Mouse (Mus musculus) gastrocnemius, adult 8-10 months (tissue): ENCODE data around the gene Psmd9. TPM values are rescaled to one million over a fixed set of nuclear protein-coding genes. Genes with fewer than 3 reads are reported as not detected.

Experiments
- DNase-seq, 2 experiments: peaks; one replicate each; pipeline ENCODE4 v3.0.0; 2022; ENCODE audit warnings: low spot score in 2 of 2
- total RNA-seq, 4 experiments: library from RNA; stranded (reverse); gene quantifications; 2 replicates each; pipeline ENCODE4 v1.2.4; 2022

The Psmd9 gene
- total RNA-seq, 4 experiments from 2014 or later: 11.4 to 12.8 (median 12.3) TPM

DNA sequence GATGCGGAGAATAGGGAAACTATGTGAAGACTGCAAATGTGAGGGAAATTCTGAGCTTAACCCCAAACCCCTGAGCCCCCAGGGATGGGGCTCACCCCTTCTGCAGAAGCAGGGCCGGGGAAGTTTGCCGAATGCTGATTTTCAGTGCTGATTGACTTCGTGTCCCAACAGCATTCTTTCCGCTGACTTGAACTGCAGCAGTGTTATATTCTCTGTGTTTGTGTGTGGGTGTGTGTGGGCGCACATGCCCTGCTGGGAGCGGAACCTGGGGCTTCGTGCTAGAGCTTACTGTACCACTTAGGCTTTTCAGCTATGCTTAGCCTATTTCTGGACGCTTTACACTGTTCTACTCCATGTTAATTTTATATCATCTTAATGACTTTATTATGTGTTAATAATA, 67.2 kb downstream of the Psmd9 start:
- DNase-seq: no peak

DNA sequence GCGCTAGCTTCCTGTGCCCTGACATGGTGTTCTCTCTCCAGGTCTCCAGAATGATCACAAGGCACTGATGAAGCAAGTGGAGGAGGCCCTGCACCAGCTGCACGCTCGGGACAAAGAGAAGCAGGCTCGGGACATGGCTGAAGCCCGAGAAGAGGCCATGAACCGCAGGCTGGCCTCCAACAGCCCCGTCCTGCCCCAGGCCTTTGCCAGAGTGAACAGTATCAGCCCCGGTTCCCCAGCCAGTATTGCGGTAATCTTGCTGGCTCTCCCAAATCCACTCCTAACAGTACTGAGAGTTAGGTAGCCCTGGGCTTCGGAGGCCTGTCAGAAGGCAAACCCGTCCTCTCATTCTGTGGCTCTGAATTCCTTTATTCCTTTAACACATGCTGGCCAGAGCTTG, 70.3 kb downstream of the Psmd9 start:
- DNase-seq: peak; percentile 52 to 60

DNA sequence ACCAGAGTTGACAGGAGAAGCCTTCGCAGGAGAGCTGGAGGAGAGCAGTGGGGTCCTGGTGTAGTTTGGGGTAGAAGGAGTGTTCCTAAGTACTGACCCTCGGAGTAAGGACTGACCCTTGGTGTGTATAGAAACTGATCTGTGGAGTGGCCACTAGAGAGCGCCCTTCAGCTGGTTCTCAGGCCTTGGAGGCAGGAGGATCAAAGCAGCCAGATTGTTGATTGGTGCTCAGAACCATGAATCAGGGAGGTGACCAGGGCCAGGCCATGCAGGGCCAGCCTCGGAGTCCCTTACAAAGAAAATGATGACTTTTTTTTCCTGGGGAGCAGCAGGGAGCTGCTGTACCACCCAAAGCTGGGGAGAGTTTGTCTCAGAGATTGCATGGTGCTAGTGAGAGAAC, 76.3 kb downstream of the Psmd9 start:
- DNase-seq: no peak

DNA sequence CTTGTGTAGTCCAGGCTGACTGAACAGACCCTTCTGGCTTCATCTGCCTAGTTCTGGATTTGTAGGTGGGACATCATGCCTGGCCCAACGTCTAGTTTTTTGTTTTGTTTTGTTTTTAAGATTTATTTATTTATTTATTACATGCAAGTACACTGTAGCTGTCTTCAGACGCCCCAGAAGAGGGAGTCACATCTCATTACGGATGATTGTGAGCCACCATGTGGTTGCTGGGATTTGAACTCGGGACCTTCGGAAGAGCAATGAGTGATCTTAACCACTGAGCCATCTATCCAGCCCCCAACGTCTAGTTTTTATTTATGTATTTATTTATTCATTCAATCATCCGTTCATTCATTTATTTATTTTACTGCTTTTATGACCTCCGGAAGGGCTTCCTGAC, 82.2 kb downstream of the Psmd9 start:
- no peak for DNase-seq

DNA sequence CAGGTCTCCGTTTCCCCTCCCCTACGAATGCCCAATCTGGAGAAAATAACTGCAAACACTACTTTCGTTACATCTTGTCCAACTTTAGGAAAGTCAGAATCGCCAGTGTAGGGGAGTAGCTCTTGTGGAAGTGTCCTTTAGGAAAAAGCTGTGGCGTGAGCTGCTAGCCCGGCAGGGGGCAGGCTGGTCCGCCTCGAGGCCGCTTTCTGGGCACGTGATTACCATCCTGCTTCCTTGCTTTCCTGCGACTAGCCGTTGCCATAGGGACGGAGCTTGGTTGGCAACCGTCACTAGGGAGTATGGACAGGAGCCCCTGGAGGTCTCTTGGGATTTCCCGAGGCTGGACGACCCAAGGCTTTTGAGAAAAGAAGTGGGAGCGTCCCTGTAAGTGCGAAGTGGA, 82.6 kb downstream of the Psmd9 start, which contains the start of gene Wdr66:
Gene Wdr66 (plus strand): TSS at position 269 of the 400 bp plus-strand sequence.
- peak; percentile 51 to 73 for DNase-seq

DNA sequence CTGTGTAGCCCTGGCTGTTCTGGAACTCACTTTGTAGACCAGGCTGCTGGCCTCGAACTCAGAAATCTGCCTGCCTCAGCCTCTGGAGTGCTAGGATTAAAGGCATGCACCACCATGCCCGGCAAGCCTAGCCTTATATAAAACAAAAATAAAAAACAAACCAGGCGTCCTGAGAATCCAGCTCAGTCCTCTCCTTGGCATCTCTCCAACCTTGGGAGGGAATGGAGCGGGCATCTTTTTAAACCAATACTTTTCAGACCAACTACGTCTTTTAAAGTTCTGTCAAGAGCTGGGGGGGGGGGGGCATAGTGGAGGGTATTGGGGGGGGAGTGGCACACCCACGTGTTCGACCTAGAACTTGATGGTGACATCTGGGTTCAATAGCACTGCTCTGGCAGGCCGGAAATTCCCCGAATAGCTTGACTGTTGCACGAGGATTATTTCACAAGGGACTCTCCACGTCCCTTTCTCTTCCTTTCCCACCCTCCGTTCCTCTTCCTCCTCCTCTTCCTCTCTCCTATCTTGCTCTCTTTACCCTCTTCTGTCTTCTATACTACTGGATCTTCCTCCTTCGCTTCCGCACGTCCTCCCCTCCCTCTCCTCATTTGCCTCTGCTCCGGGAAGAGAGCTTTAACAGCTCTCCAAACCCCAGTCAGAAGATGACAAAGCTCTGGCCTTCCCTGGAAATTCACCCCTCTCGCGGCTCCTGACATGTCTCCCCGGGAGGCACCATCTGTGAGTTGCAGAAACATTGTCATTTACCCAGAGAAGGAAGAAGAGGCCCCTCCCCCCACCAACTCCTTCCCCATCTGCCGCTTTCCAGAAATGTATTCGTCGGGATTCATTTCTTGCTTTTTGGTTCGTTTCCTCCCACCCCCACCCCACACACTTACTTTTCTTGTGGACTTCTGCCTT, 87.9 kb downstream of the Psmd9 start:
- no peak for DNase-seq

DNA sequence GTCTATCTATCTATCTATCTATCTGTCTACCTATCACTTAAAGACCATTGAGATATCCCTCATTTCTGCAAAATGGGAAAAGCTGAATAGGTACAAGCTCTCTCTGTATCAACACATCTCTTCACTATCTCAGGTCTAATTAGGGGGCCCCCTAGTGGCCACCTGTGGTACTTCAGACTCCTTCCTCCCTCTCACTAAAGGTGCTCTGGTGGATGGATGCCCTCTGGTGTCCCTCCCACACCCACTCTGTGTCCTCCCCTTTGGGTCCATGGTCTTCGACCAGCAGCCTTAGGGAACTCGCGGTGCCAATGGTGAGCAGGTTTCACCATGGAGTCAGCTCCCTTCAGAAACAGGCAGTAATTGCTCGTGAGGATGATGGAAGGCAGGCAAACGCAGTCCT, 89.8 kb downstream of the Psmd9 start:
- peak; percentile 17 to 39 for DNase-seq

DNA sequence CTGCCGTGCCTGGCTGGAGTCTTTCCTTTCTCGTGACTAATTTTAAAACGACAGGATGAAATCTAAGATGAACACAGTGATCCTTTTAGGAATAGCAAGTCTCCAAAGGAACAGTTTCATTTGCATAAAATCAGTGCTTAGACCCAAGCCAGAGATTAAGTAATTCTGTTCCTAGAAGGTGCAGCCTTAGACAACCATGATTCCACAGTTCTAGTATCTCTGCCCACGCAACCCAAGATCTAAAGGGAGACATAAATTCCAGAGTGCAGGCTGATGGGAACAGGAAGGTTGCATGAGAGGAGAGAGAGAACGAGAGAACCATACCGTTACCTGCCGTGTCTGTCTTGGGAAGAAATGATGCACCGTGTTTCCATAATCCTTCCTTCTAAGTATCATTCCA, 91.5 kb downstream of the Psmd9 start:
- no peak for DNase-seq

DNA sequence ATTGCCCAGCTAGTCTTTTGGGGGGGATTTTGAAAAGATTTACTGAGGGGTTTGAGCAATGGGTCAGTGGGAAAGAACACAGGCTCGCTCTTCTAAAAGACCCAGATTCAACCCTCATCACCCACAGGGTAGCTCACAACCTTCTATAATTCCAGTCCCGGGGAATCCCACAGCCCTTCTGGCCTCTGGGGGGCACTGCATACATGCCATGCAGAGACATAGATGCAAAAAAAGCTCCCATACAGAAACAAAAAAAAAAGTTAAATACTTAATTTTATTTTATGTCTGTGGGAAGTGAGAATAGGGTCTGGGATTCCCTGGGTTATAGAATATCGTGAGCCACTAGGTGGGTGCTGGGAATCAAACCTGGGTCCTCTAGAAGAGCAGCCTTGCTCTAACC, 97.7 kb downstream of the Psmd9 start:
- no peak for DNase-seq

DNA sequence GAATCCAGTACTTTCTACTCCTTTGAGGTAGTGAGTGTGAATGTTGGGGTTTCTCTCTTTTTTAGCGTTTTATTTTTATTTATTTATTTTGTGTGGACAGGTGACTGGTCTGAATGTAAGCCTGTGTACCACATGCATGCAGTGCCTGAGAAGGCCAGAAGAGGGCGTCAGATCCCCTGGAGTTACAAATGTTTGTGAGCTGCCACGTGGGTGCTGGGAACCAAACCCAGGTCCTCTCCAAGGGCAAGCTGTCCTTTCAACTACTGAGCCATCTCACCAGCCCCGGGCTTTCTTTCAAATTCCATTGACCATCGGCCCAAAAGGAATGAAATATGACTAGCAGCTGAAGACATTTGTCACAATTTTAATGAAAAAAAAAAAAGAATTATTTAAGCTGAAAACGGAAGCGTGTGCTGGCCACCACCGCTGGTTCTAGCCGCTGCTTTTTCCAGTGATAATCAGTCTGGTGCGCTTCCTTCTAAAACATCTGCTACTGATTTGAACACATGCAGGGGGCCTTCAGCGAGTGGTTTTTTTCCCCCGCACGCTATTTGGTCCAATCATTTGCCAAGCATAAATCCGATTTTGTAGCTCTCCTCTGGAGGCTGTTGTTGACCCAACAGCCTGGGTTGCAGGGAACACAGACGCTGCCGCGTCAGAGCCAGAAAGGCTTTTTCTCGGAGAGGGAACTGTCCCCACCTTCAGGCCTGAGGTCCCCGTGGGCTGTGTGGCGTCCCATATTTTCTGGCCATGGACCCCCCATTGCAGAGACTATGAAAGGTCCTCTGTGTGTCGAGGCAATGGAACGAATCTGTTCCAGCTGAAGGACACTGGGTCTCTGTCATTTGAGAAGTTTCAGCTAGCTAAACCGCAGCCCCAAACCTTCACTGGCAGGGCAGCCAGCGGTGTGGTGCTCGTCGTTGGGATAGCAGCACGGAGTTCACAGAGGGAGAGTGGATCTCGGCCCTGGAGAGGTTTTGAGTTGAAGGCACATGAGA, 99.6 kb downstream of the Psmd9 start:
- DNase-seq: no peak

DNA sequence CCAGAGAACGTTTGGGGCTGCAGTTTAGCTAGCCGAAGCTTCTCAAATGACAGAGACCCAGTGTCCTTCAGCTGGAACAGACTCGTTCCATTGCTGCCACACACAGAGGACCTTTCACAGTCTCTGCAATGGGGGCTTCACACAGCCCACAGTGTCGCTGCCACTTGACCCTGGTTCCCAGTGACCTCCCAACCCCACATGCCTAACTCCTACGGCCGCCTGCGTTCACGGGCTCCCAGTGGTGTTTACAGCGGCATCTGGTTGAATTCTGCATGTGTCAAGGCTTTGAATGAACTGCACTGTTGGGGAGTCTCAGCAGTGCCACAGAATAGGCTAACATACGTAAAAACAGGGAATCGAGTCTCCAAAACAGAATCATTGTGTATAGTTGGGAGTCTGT, 101.7 kb downstream of the Psmd9 start:
- no peak for DNase-seq

DNA sequence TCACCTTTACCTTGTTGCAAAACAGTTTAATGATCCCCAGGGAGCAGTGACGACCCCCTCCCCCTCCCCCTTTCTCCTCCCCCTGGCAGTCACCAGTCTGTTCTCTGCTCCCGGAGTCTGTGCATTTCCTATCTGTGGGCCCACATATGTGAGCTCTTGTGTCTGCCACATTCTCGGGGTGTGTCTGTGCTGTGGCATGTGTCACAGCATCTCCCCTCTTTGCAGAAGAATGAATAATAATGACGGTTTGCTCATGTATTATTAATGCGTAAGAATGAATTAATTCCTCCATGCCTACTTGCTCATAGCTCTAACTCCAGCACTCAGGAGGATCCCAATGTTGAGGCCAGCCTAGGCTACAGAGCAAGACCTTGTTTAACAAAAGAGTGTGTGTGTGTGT, 103.7 kb downstream of the Psmd9 start:
- no peak for DNase-seq

DNA sequence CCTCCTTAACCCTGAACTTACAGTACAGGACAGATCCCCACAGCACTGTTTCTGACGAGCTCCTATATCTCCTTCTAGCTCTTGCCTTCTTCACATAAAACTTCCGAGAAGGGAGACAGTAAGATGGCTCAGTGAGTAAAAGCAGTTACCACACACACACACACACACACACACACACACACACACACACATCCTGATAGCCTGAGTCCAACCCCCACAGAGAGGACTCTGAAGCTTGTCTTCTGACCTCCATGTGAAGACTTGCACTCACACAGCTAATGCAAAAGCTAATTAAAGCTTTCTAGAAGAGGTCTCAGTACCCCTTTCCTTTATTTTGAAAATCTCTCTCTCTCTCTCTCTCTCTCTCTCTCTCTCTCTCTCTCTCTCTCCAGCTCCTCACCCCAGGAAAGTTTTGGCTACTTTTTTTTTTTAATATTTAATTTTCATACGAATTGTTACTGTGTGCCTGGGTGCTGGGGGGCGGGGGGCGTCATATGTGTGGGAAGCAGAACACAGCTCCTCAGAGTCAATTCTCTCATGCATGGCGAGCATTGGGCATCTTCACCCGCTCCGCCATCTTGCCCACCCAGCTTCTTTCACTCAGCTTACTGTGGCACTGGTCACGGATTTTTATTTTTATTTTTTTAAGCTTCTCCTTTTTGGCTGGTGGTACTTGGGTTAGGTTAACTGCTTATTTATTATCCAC, 107.6 kb downstream of the Psmd9 start:
- no peak for DNase-seq

DNA sequence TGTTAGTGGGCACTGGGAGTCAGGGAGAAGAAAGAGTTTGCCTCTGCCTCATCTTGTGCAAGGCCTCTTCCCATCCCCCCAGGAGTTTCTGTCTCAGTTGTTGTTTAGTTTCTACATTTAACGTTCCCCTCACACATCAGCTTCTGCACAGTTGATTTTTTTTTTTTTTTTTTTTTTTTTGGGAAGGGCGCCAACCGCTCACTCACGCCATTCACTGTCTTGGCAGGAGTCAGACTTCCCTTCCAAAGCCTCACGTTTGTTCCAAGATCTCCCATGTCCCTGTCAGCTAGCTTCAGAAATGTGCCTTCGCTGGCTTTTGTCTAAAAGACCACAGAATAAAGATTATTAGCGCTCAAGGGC, 108.1 kb downstream of the Psmd9 start:
- no peak for DNase-seq

DNA sequence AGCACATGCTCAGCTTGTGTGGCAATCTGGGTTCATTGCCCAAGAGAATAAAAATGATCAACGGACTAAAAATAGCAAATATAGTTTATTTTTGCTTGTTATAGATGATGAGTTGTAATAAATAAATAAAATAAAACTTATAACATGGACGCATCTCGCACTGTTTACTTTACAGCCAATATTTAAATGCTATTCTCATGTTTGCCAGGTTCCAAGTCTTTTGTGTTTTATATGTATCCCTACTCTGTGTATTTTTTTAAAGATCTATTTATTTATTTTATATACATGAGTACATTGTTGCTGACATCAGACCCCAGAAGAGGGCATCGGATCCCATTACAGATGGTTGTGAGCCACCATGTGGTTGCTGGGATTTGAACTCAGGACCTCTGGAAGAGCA, 108.5 kb downstream of the Psmd9 start:
- no peak for DNase-seq

DNA sequence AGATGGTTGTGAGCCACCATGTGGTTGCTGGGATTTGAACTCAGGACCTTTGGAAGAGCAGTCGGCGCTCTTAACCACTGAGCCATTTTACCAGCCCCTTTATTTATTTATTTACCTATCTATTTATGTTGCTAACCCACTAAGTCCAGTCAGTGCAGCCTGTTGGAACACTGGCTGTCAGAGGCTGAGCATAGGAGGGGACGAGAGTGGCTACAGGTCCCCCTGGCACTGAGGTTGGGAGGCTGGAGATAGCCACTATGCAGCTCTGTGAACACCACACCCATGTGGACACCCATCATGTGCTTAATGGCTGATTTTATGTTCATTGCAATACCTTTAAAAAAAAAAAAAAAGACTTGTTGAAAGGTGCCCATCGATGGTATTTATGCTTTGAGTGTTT, 110.0 kb downstream of the Psmd9 start:
- no peak for DNase-seq

DNA sequence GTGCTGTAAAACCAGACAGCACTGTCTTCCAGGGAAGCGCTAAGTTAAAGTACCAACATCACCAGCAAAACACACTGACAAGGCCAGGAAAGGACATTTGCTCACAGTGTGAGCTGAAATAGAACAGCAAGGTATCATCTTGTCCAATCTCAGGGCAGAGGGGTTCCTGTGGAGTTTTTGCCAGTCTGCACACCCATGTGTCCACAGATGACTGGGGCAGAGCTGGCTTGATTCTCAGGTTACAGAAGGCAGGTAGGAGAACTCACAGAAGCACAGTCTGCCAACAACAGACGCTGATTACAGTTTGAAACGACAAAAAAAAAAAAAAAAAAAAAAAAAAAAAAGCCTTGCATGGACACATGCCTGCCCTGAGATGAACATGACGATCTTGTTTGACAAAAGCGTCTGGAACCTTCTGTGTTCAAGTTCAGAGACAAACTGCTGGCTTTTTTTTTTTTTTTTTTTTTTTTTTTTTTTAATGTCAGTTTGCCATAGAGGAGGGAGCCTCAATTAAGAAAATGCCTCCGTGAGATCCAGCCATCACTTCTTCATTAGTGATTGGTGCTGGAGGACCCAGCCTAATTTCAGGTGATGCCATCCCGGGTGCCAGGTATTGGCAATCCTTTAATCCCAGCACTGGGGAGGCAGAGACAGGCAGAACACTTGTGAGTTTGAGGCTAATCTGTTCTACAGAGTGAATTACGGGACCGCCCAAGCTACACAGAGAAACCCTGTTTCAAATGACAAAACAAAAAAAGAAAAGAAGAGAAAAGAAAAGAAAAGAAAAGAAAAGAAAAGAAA, 112.3 kb downstream of the Psmd9 start:
- DNase-seq: no peak

DNA sequence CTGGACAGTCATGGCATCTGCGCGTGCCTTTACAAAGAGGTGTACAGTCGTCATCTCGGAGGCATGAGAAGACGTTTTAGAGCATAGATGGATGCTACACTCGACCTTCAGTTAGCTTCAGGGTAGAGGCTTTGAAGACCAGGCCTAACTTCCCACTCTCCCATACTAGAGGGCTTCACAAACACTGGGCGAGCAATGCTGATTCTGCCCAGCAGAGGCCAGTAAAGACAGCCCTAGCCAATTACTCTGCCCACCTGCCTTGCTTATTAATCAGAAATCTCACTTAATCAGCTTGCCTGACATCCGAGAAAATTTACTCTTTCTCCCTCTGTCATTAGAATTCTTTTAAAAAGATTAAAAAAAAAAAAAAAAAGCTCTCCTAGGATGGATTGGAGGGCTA, 116.0 kb downstream of the Psmd9 start:
- no peak for DNase-seq

DNA sequence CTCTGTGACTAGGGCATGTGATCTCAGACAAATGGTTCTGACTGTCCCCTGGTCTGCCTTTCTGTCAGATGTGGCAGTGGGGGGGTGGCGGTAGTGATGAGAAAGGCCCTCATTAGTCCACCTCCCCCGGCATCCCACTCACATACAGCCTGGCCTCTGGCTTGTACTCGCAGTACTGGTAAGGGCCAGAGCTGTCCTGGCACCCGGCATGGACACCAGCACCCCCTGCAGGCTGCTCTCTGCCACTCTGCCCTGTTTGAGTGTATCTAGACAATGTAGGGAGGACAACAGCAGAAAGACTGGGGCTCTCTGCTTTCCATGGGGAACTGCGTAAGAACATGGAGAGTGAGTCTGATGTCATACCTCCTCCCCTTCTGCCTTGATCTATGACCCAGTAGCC, 118.9 kb downstream of the Psmd9 start:
- no peak for DNase-seq

DNA sequence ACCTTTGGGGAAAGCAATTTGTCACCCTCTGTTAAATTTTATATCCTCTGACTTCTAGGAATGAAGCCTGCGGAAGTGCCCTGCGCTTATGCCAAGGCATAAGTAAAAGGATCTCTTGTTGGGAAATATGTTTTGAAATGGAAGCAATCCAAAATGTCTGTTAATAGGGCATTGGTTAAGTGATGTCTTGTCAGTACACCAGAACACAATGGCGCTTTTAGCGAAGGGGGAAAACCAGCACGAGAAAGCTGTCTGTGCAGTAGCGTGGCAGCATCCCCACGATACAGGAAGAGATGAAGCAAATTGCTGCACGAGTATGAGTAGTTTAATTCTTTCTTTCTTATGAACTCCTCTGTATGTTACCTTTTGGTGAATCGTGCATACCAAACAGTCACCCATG, 125.4 kb downstream of the Psmd9 start:
- DNase-seq: no peak
